Mouse (Mus musculus) lung, embryonic 16.5 days (tissue): Measurements from ENCODE around the gene Fgd1. TPM values are rescaled to one million over a fixed set of nuclear protein-coding genes. Genes with fewer than 3 reads are reported as not detected.

Experiments
- ATAC-seq: fragments of 200-750 bp; cut with Nextera tagmentation; 2 replicates; pipeline ENCODE4 v1.8.0; 2017; ENCODE audit warnings: low read depth, mild to moderate bottlenecking, moderate library complexity
- H3K27ac ChIP-seq: fragments of 300-500 bp; sonication (generic); 2 replicates; pipeline ENCODE4 v1.5.1; 2014; ENCODE audit warnings: mild to moderate bottlenecking, control low read depth, low read length
- H3K27me3 ChIP-seq: fragments of 300-500 bp; sonication (generic); 2 replicates; pipeline ENCODE4 v1.6.1; 2014; ENCODE audit warnings: low read depth, low read length, mixed read lengths; ENCODE audit not compliant: control insufficient read depth, insufficient read depth
- H3K36me3 ChIP-seq: fragments of 300-500 bp; sonication (generic); 2 replicates; pipeline ENCODE4 v1.6.1; 2014; ENCODE audit warnings: low read length; ENCODE audit not compliant: control insufficient read depth, insufficient read depth
- H3K4me1 ChIP-seq: fragments of 300-500 bp; sonication (generic); replicated peaks from 2 replicates; pipeline ENCODE4 v1.6.1; 2014; ENCODE audit warnings: low read length, mixed read lengths; ENCODE audit not compliant: control insufficient read depth, insufficient read depth
- H3K4me2 ChIP-seq: fragments of 300-500 bp; sonication (generic); 2 replicates; pipeline ENCODE4 v1.6.1; 2014; ENCODE audit warnings: low read depth, low read length, control low read depth
- H3K4me3 ChIP-seq: fragments of 300-500 bp; sonication (generic); 2 replicates; pipeline ENCODE4 v1.5.1; 2014; ENCODE audit warnings: mild to moderate bottlenecking, low read length, control low read depth
- H3K9ac ChIP-seq: fragments of 300-500 bp; sonication (generic); 2 replicates; pipeline ENCODE4 v1.6.1; 2014; ENCODE audit warnings: low read length, control low read depth
- H3K9me3 ChIP-seq: fragments of 300-500 bp; sonication (generic); 2 replicates; pipeline ENCODE4 v1.6.1; 2016; ENCODE audit warnings: low read length; ENCODE audit not compliant: control insufficient read depth
- WGBS: fragments of 180-500 bp; shearing (Covaris S2); extraction: QIAGEN DNeasy Blood & Tissue Kit; methylation state at CpG from one replicate; pipeline ENCODE4 v1.1.7; 2014; 5-methylcytosine and 5-hydroxymethylcytosine counted together
- polyA plus RNA-seq: library from polyadenylated mRNA; unstranded; fragments of >200 nt; fragmentation: Nextera tagmentation; extraction: Ambion mirVana; gene quantifications from 2 replicates; pipeline ENCODE4 v1.2.1, GENCODE M21; 2015

The Fgd1 gene
- polyA plus RNA-seq, 1 experiment from 2014 or later: 9.9 TPM

DNA sequence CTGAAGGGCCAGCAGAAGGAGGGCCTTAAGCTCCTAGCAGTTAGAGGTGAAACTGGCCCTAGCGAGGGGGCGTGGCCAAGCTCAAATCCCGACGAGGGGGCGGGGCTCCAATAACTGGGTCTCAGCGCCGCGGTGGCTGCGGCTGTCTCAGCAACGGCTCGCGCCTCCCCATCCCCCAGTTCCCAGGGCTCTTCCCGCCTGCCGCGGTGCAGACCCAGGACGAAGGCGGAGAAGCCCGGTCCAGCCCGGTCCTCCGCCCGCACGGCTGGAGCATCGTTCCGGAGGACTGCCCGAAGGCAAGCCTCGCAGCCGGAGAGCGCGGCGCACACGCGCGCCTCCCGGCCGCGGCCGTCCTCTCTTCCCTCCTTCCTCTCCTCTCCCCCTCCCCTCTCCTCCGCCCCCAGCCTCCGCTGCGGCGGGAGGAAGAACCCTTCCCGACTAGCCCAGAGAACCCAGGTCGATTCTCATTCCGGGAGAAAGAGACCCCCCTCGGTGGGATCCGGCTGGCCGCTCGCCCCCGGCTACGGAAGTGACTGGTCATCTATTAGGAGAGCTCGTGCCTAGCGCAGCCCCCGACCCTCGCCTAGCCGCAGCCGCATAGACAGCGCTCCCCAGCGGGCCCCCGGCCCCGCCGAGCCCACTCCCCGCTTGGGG, 954 bp downstream of the Fgd1 start:
- peak overlapping the region; percentile 88 for H3K27ac ChIP-seq
- H3K4me3 ChIP-seq: peak overlapping the region; percentile 74
- peak overlapping the region; percentile 61 for H3K4me2 ChIP-seq
- WGBS: 8% methylated on average over 29 of the region's 62 CpGs
- no peaks in the 10 kb centered on the region for H3K27me3 ChIP-seq
- peak; percentile 91 for ATAC-seq
- H3K4me1 ChIP-seq: peaks cover 10% of the 10 kb centered on the region; the same call in 1 of the 2 replicates
- H3K9me3 ChIP-seq: no peaks in the 10 kb centered on the region
- H3K36me3 ChIP-seq: no peaks in the 10 kb centered on the region
- peak overlapping the region; percentile 86 for H3K9ac ChIP-seq

GRCm38 (mm10) chrX:151047431-151048058, 1.6 kb downstream of the Fgd1 start:
- ATAC-seq: peak; percentile 72
- peak overlapping the region; percentile 61 for H3K4me2 ChIP-seq
- peak overlapping the region; percentile 86 for H3K9ac ChIP-seq
- H3K27ac ChIP-seq: peak overlapping the region; percentile 88
- no peaks in the 10 kb centered on the region for H3K36me3 ChIP-seq
- no peaks in the 10 kb centered on the region for H3K27me3 ChIP-seq
- 7% methylated on average over 38 of the region's 56 CpGs for WGBS
- peak overlapping the region; percentile 74 for H3K4me3 ChIP-seq
- peaks cover 10% of the 10 kb centered on the region; the same call in 1 of the 2 replicates for H3K4me1 ChIP-seq
- no peaks in the 10 kb centered on the region for H3K9me3 ChIP-seq

- no peak overlapping the region for H3K4me3 ChIP-seq
- no peaks in the 10 kb centered on the region for H3K36me3 ChIP-seq
- no peaks in the 10 kb centered on the region for H3K27me3 ChIP-seq
- H3K27ac ChIP-seq: no peak overlapping the region
- H3K9ac ChIP-seq: no peak overlapping the region
- H3K4me2 ChIP-seq: peak overlapping the region; percentile 61; the same call in 1 of the 2 replicates
- H3K4me1 ChIP-seq: peaks cover 21% of the 10 kb centered on the region
- ATAC-seq: no peak
- 51% methylated on average over 8 of the region's 8 CpGs for WGBS
- H3K9me3 ChIP-seq: no peaks in the 10 kb centered on the region
Measured at GRCm38 (mm10) chrX:151049661-151050215, 3.8 kb downstream of the Fgd1 start.

GRCm38 (mm10) chrX:151050337-151050736, 4.4 kb downstream of the Fgd1 start:
- no peak overlapping the region for H3K27ac ChIP-seq
- no peaks in the 10 kb centered on the region for H3K36me3 ChIP-seq
- H3K27me3 ChIP-seq: no peaks in the 10 kb centered on the region
- H3K4me1 ChIP-seq: peaks cover 21% of the 10 kb centered on the region
- H3K9me3 ChIP-seq: no peaks in the 10 kb centered on the region
- no peak for ATAC-seq
- H3K9ac ChIP-seq: no peak overlapping the region
- WGBS: 62% methylated on average over 7 of the region's 7 CpGs
- H3K4me2 ChIP-seq: no peak overlapping the region
- H3K4me3 ChIP-seq: no peak overlapping the region

DNA sequence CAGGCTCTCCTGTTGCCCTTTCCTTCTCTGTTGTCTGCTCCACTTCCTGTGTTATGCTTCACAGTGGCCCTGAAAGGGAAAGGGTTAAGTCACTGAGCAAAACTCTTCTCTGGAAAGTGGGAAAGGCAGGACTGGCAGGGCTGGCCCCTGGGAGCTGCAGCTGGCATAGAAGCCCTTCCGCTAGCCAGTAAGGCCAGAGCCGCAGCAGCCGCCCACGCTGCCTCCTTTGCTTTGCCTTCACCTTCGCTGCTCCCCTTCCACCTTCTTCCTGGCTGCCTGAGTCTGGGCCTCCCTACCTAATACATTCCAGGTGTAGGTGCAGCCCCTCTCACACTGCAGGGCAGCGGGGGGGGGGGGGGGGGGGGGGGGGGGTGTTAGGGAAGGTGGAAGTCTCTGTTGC, 8.5 kb downstream of the Fgd1 start:
- H3K9ac ChIP-seq: no peak overlapping the region
- no peaks in the 10 kb centered on the region for H3K36me3 ChIP-seq
- ATAC-seq: peak; percentile 51; the same call in 1 of the 2 replicates

GRCm38 (mm10) chrX:151055559-151055958, 9.6 kb downstream of the Fgd1 start:
- Histone ChIP-seq H3K4me1 (peaks cover 11% of the 10 kb centered on the region), H3K4me3 (no peak overlapping the region), H3K9ac (no peak overlapping the region), H3K9me3 (no peaks in the 10 kb centered on the region), H3K36me3 (no peaks in the 10 kb centered on the region), H3K27ac (no peak overlapping the region), H3K27me3 (no peaks in the 10 kb centered on the region), H3K4me2 (no peak overlapping the region)
- 15% methylated on average over 1 of the region's 1 CpGs for WGBS
- peak; percentile 85 for ATAC-seq

More for the DNA sequence above, 8.5 kb downstream of the Fgd1 start:
- Histone ChIP-seq H3K4me3 (no peak overlapping the region), H3K4me1 (peaks cover 13% of the 10 kb centered on the region), H3K4me2 (0 out of 2 replicates have a peak overlapping the region, but pooled peaks have one; percentile 11), H3K9me3 (no peaks in the 10 kb centered on the region), H3K27ac (peak overlapping the region; percentile 59), H3K27me3 (no peaks in the 10 kb centered on the region)
- WGBS: 45% methylated on average over 5 of the region's 6 CpGs

DNA sequence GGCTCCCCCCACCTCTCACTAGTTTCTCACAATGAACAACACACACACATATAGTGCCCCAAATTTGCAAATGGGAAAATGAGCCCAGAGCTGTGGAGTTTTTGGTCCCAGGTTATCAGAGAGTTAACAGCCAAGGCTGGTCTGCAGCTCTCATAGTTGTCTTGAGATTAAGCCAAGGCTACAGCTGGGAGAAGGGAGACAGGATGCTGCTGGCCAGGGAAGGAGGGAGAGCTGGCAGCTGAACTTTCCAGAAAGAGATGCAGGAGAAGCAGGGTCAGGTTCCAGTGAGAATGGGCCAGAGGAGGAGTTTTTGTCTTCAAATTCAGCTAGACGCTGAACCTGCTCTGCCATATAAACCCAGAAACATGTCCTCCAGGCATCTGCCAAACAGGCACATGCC, 13.4 kb downstream of the Fgd1 start:
- Histone ChIP-seq H3K27ac (no peak overlapping the region), H3K4me2 (no peak overlapping the region), H3K9me3 (no peaks in the 10 kb centered on the region), H3K4me1 (peaks cover 1% of the 10 kb centered on the region), H3K9ac (no peak overlapping the region), H3K36me3 (no peaks in the 10 kb centered on the region), H3K4me3 (no peak overlapping the region), H3K27me3 (no peaks in the 10 kb centered on the region)
- whole genome bisulfite sequencing: 94% methylated on average over 1 of the region's 1 CpGs
- no peak for ATAC-seq

- H3K4me1 ChIP-seq: no peaks in the 10 kb centered on the region
- H3K9ac ChIP-seq: no peak overlapping the region
- no peak for ATAC-seq
- no peak overlapping the region for H3K27ac ChIP-seq
- no peak overlapping the region for H3K4me3 ChIP-seq
- H3K4me2 ChIP-seq: no peak overlapping the region
- 52% methylated on average over 3 of the region's 3 CpGs for WGBS
- no peaks in the 10 kb centered on the region for H3K9me3 ChIP-seq
- H3K36me3 ChIP-seq: no peaks in the 10 kb centered on the region
- no peaks in the 10 kb centered on the region for H3K27me3 ChIP-seq
Measured at GRCm38 (mm10) chrX:151061615-151062299, 15.8 kb downstream of the Fgd1 start.

- H3K4me2 ChIP-seq: no peak overlapping the region
- no peak overlapping the region for H3K27ac ChIP-seq
- no peaks in the 10 kb centered on the region for H3K4me1 ChIP-seq
- H3K27me3 ChIP-seq: no peaks in the 10 kb centered on the region
- 82% methylated on average over 7 of the region's 7 CpGs for WGBS
- no peak for ATAC-seq
- H3K36me3 ChIP-seq: no peaks in the 10 kb centered on the region
- H3K9me3 ChIP-seq: no peaks in the 10 kb centered on the region
- H3K9ac ChIP-seq: no peak overlapping the region
- no peak overlapping the region for H3K4me3 ChIP-seq
Measured at GRCm38 (mm10) chrX:151066071-151066666, 20.2 kb downstream of the Fgd1 start.
